Mouse (Mus musculus) thymus, adult 2 months (tissue): Measurements from ENCODE around the gene Prkce.

ENCODE experiments used
- CTCF ChIP-seq: fragments of 200-500 bp; IDR thresholded peaks from 2 replicates; pipeline ENCODE4 v1.5.1; 2012; ENCODE audit warnings: mild to moderate bottlenecking, control low read depth, low read length, moderate library complexity, borderline replicate concordance; ENCODE audit not compliant: control insufficient read depth, poor library complexity, insufficient read depth; ENCODE audit errors: extremely low read depth
- POLR2A ChIP-seq: fragments of 200-500 bp; IDR thresholded peaks from 2 replicates; pipeline ENCODE4 v1.6.1; 2012; ENCODE audit warnings: mild to moderate bottlenecking, low read length, control low read depth, moderate library complexity; ENCODE audit not compliant: control insufficient read depth, poor library complexity, insufficient read depth; ENCODE audit errors: extremely low read depth

DNA sequence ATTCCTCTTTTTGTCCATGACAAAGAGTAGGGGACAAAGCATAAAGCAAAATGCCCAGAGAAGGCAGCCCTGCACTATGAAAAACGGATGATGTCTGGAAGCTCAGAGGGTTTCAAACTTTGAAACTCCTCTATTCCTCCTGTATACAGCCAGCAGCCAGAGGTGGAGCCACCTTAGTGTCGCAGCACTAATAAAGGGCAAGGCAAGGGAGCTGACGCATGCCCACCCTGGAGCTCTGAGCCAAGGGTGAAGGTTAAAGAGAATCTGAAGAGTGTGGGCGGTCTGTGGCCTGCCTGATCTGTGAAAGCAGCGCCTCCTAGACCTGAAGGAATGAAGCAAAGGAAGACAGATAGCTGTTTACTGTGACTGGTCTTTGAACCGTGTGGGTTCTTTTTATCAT is 33.1 kb upstream of the Prkce start:
- TF ChIP-seq CTCF (no peak), POLR2A (no peak)
